Mouse (Mus musculus) c-Kit-positive CD71-negative TER-119-negative erythroid progenitor cells, embryonic 14.5 days (primary cell): ENCODE measurements around the gene Etl4.

Experiments used
- DNase-seq: peaks from one replicate; pipeline ENCODE4 v3.0.0-alpha.2; 2013; ENCODE audit warnings: low read depth

Gene Etl4

DNA sequence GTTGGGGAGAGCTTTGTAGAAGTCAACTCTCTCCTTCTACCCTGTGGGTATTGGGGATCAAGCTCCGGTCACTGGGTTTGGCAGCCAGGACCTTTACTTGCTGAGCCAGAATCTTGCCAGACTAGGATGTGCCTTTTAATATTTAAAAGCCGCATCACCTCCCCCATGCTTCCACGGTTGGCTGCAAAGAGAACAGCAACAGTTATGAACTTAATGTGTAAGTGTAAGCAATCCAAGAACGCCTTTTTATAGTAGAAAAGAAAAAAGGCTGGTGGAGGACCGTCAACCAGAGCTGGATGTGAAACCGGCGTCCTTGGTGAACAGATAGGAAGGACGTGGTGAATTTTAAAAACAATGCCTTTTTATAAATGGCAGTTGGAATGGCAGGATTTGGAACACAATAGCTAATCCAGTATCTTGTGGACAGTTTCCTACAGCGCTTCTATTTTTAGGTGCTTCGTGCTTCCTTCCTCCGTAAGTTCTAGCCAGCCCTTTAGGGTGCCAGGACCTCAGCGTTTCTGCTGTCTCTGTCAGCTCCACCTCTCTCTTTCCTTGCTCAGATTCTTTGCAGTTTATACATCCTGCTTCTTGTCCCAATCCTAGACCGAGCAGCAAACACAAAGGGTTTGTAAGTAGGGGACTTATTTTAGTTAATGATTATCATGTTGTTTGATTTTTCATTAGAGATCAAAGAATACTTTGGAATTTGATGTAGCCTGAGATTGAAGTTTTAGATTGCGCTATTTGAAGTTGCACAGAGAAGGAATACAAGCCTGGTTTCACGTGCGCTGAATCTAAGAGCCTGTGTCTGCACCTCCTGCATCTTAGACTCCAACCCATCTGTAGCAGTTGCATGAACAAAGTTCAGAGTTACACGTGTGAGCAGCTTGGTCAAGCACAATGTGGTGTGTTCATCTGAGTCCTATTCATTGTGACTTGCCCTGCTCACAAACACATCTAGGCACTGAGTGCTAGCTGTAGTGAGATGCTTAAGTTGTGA is 535.9 kb downstream of the Etl4 start:
- DNase-seq: no peak

DNA sequence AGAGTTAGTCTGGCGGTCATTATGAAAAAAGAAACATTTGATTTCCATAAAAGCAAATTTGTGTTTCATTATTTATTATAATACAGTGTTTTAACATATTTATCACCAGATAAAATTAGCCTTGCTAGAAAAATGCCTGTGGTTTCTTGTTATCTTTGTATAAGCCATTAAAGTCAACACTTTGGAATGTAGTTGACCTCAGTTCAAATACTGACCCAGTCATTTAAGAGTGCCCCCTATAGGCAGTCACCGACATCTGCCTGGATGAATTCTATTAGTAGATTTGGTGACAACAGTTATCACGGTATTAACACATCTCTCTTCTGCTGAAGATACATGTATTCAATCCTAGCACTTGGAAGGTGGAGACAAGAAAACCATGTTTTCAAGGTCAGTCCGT is 536.6 kb downstream of the Etl4 start:
- DNase-seq: no peak

DNA sequence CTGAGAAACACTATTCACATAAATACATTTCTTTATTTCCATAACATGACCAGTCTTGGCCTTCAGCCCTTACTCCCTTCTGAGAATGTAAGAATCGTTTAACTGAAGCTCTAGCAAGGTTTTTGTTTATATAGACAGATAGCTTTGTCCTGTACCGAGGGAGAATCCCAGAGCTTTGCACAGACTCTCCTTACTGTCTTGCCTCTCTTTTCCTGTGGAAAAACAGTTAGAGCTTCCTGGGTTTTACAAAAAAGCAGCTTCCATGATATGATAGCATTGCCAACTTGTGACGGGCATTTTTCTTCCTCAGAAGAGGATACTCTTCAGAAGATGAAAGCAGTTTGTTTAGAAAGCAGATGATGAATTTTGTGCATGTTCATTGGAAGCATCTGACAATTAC is 541.4 kb downstream of the Etl4 start:
- no peak for DNase-seq

DNA sequence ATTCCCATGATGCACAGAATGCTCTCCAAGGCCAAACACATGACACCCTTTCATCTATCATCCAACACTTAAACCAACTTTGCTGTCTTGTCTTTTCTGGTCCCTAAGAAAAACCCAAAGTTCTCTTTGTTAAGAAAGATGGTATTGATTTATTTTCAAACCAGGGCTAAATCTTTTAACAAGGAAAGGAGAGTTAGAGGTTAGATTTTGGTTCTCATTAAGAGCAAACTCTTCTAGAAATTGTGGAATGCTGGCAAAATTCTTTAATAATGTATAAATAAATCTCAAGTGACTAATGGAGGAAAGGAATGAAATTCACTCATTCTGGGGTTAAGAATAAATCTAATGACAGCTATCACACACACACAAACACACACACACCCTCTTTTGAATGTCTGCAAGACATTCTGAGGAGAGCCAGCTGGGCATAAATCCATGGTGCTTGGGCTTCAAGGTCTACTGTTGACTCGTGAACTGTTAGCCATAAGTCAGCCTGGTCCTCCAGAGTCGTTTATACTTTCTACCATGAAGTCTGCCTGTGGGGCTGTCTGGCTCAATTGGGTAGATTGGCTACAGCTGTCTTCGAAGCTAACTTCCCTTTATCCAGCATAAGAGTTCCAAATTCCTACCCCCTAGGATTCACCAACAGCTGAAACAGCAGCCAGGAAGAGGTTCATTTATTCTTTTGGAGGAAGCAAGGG is 544.1 kb downstream of the Etl4 start:
- no peak for DNase-seq

DNA sequence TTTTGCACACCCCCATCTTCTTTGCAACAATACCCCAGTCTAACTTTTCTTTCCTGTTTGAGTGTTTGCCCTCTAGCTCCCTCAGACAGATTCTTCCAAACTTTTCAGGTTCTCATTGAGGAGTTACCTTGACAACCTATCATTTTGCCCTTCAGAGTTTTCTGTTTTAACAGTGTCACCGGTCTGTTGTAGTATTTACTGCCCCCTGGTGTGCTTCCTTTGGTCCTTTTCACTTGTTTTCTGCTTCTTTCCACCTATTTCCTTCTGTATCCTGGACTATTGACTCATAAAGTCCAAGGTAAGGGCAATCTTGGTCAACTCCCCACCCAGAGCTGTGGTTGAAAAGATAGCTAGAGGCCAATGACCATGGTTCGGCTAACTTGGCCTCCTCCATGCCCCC is 569.6 kb downstream of the Etl4 start:
- DNase-seq: no peak

DNA sequence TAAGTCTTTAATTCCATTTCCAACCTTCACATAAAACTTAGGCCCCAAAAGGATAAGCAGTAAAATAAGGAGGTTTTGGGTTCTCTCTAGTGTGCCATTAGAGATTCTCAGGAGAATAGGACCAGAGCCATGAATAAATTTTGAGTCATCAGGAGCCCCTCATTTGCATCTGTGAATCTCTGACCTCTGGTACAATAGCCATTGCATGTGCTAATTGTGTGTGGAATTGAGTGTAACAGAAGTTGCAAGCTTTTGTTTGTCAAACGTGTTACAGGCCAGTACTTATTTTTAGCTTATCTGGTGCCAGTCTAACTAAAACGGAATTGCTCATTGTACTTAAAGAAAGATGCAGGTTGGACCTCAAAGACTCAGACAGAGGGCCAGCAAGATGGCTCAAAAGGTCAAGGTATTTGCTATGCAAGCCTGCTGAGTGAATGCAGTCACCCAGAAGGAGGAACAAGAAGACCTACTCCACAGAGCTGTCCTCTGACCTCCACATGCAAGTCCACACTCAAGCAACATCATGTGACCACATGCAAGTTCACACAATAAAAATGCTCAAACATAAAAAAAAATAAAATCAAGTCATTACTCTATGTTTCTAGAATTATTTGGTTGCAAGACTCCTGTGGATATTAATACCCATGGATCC is 576.7 kb downstream of the Etl4 start:
- no peak for DNase-seq

DNA sequence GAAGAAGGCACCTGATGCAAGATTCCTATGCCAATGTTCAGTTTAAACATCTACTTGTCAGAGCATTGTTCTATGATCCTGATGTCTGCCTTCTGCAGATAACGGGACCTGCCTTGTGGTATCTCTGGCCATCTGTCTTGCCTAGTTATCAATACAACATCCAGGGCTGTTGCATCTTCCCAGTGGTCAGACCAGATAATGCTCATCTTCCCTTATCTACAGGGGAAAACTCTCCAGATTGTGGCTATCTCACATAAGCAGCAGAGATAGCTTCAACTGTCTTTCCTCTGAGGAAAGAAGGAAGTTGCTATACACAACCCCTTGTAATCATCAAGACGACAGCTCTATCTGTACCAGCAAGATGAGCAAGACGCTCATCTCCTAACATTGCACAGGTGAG is 579.5 kb downstream of the Etl4 start:
- DNase-seq: no peak

DNA sequence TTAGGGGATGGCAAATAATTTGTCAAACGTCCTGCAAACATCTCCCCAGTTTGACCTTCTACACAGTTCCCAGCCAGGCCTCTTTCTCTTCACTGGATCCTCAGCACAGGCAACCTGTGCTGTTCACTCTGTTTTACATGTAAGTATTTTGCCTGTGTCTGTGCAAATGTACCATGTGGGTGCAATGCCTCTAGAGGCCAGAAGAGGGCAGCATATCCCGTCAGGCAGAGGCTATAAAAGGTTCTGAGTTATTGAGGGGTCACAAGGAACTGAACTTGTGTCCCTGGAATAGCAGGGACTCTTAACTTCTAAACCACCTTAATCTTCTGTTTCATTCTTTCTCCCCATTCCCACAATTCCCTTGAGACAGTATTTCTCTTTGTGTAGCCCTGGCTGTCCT is 582.5 kb downstream of the Etl4 start:
- no peak for DNase-seq

DNA sequence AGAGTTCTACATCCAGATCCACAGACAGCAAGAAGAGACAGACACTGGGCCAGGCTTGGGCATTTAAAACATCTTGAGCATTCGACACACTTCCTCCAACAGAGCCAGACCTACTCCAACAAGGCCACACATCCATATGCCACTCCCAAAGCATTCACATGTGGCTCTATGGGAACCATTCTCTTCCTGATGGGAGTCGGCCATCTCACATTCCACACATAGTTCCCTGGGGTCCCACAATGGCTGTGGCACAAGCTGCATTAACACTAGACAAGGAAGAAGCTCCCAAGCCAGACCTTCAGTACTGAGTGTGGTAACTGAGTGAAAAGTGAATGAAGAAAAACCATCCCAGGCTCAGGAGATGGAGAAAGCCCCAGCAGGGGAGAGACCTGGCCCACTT is 584.2 kb downstream of the Etl4 start:
- no peak for DNase-seq

DNA sequence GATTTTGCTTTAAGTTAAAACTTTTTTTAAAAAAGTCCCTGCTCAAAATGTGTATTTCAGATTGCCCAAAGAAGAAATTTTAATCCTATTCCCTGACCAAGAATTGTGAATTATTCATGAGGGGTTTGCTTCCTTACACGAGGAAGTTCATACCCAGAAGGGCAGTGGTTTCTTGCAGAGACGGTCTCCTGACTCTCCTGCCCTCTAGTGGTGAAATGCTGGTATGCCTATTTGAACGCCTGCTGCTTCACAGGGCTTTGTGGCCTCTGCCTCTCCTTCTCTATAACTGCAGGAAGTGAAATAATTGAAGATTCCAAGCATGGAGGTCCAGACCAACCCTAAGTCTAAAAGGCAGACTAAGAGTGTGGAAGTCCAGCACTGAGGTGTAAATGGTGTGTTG is 585.1 kb downstream of the Etl4 start:
- peak; percentile 30 for DNase-seq

DNA sequence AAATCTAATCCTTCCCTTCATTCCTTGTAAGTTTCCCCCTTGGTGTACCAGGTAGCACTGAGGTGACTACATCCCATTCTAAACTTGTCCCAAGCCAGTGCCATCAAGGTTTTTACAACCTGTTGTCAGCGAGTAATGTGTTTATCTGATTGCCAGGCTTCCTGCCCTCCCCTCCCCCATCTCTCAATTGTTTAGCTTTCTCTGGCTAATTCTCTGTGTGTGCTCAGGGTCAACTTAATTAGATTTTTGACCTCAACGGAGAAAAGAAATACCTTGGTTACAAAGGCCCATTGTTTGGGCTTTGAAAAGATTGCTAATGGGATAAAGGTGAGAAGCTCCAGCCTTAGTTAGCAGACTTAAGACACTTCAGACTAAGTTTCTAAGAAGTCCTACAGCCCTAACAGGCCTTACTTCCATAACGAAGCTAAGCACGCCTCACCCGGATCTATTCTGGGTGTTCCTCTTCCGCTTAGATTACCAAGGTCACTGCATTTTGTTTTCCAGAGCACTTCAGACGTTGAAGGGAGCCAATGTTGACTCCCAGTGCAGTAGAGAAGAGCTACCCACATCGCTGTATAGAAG is 586.7 kb downstream of the Etl4 start:
- DNase-seq: no peak

DNA sequence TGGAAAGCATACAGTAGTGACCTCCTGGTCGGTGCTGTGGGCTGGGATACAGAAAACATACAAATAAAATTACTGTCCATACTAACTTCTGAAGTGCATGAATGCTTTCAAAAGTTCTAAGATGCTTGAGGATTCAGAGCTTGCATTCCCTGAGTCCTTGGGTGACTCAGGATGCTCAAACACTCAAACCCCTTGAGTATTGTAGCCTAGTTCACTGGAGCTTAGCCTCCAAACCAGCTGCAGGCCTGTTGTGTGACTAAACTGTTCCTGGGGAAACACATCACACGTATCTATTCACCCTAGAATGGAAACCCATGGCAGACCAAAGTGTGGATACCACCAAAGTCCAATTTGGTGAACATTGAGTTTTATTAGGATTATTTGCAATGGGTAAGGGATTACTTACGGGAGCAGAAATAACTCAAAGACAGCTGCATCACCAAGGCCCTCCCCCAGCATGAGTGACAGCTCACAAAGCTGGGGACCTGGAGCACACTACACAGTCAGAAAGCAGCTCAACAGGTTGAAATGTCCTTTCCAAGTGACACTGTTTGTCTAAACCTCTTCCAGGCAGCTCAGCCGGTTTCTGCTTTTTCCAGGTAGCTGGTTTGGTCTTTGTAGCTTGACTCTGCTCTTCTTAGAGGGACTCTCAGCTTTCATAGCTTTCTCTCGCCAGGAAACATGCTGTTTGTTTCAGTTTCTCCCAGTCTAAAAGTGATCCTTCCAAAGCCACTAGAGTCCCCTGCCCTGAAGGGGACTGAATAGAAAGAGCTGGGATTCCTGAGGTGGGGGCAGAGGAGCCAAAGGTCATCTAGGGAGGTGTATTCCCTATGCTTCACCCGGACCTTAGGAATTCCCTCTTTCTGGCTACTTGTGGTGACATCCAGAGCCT is 598.5 kb downstream of the Etl4 start:
- DNase-seq: no peak

DNA sequence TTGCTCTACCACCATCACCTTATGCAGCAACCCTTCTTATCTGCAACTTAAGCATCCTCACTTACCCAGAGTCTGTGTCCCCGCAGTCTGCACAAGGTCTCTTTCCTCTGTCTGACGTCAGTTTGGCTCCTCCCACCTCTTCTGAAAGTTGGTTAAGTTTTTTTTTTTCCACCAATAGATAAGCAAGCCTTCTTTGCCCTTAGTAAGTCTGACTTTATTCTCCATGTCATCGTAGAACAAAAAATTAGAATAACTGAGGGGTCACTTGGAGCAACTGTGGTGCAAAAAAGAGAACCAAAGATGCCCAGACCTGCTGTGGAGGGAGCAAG is 599.1 kb downstream of the Etl4 start:
- no peak for DNase-seq

DNA sequence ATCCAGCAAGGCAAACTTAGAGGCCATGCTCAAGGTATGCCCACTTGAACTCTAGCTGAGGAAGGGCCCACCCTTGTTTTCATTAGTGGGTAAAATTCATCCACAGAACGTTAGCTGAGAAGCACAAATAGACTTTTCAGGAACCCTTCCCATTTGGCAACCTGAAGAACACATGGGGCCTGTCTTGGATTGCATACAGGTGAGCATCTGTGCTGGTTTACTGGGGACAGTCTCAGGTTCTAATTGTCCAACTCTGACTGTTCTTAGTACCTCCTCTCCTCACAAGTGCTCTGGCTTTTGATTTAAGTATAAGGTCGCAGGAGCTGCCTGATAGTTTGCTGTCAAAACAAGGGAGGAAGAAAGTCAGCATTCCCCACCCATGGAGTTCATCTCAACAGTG is 600.5 kb downstream of the Etl4 start:
- no peak for DNase-seq

DNA sequence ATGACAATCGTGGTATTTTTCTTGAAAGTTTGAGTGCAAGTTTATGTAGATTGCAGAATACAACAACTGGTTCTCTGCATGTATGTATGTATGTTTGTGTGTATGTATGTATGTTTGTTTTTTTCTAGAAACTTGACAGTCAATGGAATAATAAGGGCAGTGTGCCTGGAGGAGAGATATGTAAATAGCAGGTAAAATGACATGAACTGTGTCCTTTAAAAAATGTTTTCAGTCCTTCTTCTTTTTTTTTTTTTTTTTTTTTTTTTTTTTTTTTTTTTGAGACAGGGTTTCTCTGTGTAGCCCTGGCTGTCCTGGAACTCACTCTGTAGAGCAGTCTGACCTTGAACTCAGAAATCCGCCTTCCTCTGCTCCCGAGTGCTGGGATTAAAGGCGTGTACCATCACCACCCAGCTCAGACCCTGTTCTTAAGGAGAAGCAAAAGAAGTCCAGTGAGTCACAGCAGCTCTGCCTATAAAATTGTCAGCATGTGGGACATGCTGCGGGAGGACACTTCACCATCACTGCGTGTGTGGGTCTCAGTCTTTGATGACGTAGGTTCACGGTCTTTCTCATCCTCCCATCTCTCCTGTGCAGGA is 606.8 kb downstream of the Etl4 start:
- no peak for DNase-seq

DNA sequence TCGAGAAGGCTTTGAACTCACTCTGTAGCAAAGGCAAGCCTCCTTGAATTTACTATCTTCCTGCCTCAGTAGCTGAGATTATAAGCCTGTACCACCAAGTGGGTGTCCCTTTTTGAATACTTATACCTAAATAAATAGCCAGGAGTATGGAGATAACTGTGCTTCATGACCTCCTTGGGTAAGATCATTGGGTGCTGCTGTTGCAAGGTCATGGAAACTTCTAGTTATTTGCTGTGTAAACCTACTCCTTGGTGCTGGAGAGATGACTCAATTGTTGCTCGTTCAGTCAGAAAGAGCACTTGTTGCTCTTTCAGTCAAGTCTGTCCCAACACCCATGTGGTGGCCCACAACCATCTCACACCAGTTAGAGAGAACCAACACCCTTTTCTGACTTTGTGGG is 608.3 kb downstream of the Etl4 start:
- no peak for DNase-seq

DNA sequence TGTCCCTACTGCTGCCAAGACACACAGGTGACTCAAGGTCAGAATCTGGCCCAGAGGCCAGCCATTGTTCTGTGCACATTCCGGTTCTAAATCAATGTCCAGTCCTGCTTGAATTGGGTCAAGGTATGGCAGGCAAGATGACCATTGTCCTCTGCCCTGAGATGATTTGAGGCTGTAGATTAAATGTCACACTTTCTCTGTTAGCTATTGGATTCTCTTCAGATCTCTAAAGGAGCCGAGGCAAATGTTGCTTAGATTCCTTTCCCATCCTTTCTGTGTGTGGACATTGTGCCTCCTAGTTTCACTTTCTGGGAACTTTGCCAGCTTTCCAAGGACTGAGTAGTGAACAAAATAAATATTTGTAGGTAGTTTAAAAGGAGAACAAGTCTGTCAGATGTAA is 608.9 kb downstream of the Etl4 start:
- no peak for DNase-seq

DNA sequence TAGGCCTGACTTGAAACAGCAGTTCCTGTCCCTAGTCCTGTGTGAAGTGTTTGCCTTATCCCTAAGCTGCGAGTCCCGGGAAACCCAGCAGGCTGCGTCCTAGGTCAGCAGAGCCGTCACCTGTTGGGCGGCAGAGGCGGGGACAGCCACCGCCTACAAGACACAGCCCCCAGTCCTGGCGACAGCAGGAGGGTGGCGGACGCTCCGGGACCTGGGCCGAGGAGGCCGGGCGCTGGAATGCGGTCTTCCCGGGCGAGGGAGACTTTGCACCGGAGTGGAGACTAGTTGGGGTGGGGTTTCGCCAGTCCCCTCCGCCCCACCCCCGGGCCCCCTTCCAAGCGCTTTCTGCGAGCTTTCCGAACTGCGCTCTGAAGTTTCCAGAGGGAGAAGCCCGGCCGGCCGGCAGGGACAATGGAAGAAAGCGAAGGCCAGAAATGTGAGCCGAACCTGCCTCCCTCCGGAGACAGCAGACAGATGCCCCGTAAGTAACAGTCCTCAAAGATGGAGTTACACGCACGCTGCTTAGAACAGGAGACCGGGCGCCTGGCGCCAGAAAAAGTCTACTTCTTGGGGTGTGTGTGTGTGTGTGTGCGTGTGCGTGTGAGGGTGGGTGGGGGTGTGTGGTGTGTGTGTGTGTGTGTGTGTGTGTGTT is 610.0 kb downstream of the Etl4 start:
- no peak for DNase-seq

DNA sequence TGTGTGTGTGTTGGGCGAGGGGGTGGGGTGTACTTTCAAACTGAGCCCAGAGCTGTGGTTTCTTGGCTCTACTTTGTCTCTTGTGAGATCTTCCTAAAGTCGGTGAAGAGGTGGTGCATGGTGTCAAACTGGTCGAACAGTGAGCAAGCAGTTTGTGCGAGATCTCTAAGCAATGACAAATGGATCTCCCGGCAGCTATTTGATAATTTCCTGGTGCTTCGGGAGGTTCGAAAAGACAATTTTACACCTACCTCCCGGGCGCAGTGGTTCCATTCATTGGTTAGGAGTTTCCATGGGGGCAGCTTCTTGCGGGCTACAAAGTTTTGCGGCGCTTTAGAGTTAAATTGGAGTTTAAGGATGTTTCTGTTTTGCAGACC is 610.5 kb downstream of the Etl4 start:
- no peak for DNase-seq

DNA sequence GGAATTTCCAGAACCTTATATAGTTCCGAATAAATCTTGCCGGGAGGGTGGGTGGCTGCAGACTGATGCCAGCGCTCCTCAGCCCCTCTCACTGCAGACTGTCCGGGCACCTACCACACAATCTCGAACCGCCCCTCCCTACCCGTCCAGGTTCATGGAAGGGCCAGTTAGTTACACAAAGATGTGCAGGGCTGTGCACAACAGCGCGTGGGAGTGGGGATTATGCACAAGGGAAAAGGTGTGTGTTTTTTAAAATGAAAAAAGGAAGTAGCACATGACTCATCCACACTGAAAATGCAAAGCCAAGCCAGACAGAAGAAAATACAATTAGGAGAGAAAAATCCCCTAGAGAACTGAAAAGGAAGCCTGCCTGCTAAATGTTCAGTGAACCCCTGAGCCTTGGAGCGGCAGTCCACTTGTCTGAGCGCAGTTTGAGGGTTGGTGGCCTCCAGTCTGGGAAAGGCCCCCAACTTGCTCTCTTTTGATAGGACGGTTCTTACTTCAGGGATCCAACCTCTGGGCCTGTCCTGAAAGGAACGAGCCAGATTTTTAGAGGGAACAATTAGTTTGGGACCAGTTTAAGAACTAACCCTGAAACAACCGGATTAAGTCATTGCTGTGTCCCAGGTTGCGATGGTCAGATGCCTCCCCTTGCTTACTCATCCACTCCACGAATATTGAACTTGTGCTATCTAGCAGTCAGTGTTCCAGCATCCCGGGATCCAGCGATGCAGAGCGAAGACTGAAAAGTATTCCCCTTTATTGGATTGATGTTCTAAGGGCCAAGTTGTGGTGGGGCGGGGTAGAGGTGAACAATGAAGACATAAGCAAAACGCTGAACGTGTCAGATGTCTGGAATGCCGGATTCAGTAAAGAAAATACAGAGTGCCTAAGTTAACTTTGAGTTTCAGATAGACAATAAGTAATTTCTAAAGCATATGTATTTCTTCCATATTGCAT is 611.3 kb downstream of the Etl4 start:
- no peak for DNase-seq
